Mouse (Mus musculus) liver, embryonic 13.5 days (tissue): ENCODE results near the gene Gm4450. TPM values are rescaled to one million over a fixed set of nuclear protein-coding genes. Genes with fewer than 3 reads are reported as not detected.
A peak's percentile ranks its signal among the peaks of the same experiment; 100 is the strongest.
"Not testable (repeated sequence)": the region's sequence is repeated elsewhere in the genome, so short reads cannot be mapped to it uniquely, and the experiment has no call there.

Experiments
- ATAC-seq: fragments of 200-750 bp; cut with Nextera tagmentation; 2 replicates; pipeline ENCODE4 v1.8.0; 2017; ENCODE audit warnings: low read depth, mild to moderate bottlenecking, moderate number of reproducible peaks, moderate library complexity
- DNase-seq: peaks from one replicate; pipeline ENCODE4 v3.0.0; 2022
- H3K27ac ChIP-seq: fragments of 300-500 bp; sonication (generic); 2 replicates; pipeline ENCODE4 v1.5.1; 2015; ENCODE audit warnings: moderate library complexity, mild to moderate bottlenecking, inconsistent platforms
- H3K27me3 ChIP-seq: fragments of 300-500 bp; sonication (generic); 2 replicates; pipeline ENCODE4 v1.6.1; 2015; ENCODE audit warnings: mild to moderate bottlenecking, inconsistent platforms
- H3K36me3 ChIP-seq: fragments of 300-500 bp; sonication (generic); 2 replicates; pipeline ENCODE4 v1.6.1; 2015; ENCODE audit warnings: mild to moderate bottlenecking, inconsistent platforms
- H3K4me1 ChIP-seq: fragments of 300-500 bp; sonication (generic); replicated peaks from 2 replicates; pipeline ENCODE4 v1.6.1; 2015; ENCODE audit warnings: inconsistent platforms
- H3K4me2 ChIP-seq: fragments of 300-500 bp; sonication (generic); 2 replicates; pipeline ENCODE4 v1.6.1; 2015; ENCODE audit warnings: inconsistent platforms, mild to moderate bottlenecking, moderate library complexity
- H3K4me3 ChIP-seq: fragments of 300-500 bp; sonication (generic); replicated peaks from 2 replicates; pipeline ENCODE4 v1.5.1; 2015; ENCODE audit warnings: mild to moderate bottlenecking, inconsistent platforms
- H3K9ac ChIP-seq: fragments of 300-500 bp; sonication (generic); 2 replicates; pipeline ENCODE4 v1.6.1; 2015; ENCODE audit warnings: mild to moderate bottlenecking, inconsistent platforms
- H3K9me3 ChIP-seq: fragments of 300-500 bp; sonication (generic); replicated peaks from 2 replicates; pipeline ENCODE4 v1.6.1; 2016; ENCODE audit warnings: inconsistent platforms
- WGBS: fragments of 180-500 bp; shearing (Covaris S2); methylation state at CpG from one replicate; pipeline ENCODE4 v1.1.7; 2015; ENCODE audit not compliant: insufficient replicate concordance; 5-methylcytosine and 5-hydroxymethylcytosine counted together
- polyA plus RNA-seq: library from polyadenylated mRNA; unstranded; fragments of >200 nt; fragmentation: Nextera tagmentation; extraction: Ambion mirVana; gene quantifications from 2 replicates; pipeline ENCODE4 v1.2.1, GENCODE M21; 2015

The Gm4450 gene
- polyA plus RNA-seq, 1 experiment from 2014 or later, result not detected

- Histone ChIP-seq H3K36me3 (no peaks in the 10 kb centered on the region), H3K9ac (no peak overlapping the region), H3K4me3 (no peak overlapping the region), H3K4me1 (peaks cover 23% of the 10 kb centered on the region), H3K4me2 (no peak overlapping the region), H3K9me3 (no peaks in the 10 kb centered on the region), H3K27me3 (no peaks in the 10 kb centered on the region), H3K27ac (no peak overlapping the region)
- ATAC-seq (no peak), DNase-seq (no peak)
- 32% methylated on average over 5 of the region's 5 CpGs for WGBS
Observed at GRCm38 (mm10) chr3:98416426-98417250, 40.3 kb downstream of the Gm4450 start.

- no peaks in the 10 kb centered on the region for H3K9me3 ChIP-seq
- H3K36me3 ChIP-seq, result no peaks in the 10 kb centered on the region
- ATAC-seq (no peak), DNase-seq (no peak)
- no peak overlapping the region for H3K4me2 ChIP-seq
- peaks cover 23% of the 10 kb centered on the region for H3K4me1 ChIP-seq
- 46% methylated on average over 3 of the region's 3 CpGs for WGBS
- H3K27ac ChIP-seq, result no peak overlapping the region
- H3K27me3 ChIP-seq, result no peaks in the 10 kb centered on the region
- H3K4me3 ChIP-seq, result no peak overlapping the region
- no peak overlapping the region for H3K9ac ChIP-seq
Observed at GRCm38 (mm10) chr3:98414296-98414695, 42.6 kb downstream of the Gm4450 start.

GRCm38 (mm10) chr3:98413733-98414132 lies 43.2 kb downstream of the Gm4450 start:
- Histone ChIP-seq H3K4me2 (no peak overlapping the region), H3K4me1 (peaks cover 23% of the 10 kb centered on the region), H3K9me3 (no peaks in the 10 kb centered on the region), H3K27me3 (no peaks in the 10 kb centered on the region), H3K4me3 (no peak overlapping the region), H3K9ac (no peak overlapping the region), H3K36me3 (no peaks in the 10 kb centered on the region), H3K27ac (no peak overlapping the region)
- ATAC-seq (no peak), DNase-seq (no peak)
- 64% methylated on average over 2 of the region's 2 CpGs for WGBS

GRCm38 (mm10) chr3:98410619-98411580 lies 46.0 kb downstream of the Gm4450 start:
- H3K9me3 ChIP-seq, H3K27me3 ChIP-seq, H3K4me3 ChIP-seq, H3K9ac ChIP-seq, ATAC-seq, H3K36me3 ChIP-seq, H3K4me1 ChIP-seq, H3K27ac ChIP-seq, H3K4me2 ChIP-seq, DNase-seq: not testable (repeated sequence)
- 75% methylated on average over 16 of the region's 27 CpGs for WGBS

GRCm38 (mm10) chr3:98407261-98407780 lies 49.6 kb downstream of the Gm4450 start:
- H3K27me3 ChIP-seq, H3K27ac ChIP-seq, H3K4me2 ChIP-seq, DNase-seq, H3K36me3 ChIP-seq, H3K4me3 ChIP-seq, H3K9ac ChIP-seq, H3K4me1 ChIP-seq, H3K9me3 ChIP-seq: not testable (repeated sequence)
- ATAC-seq, result 0 out of 2 replicates have a peak, but pooled peaks have one; percentile 57
- 41% methylated on average over 5 of the region's 5 CpGs for WGBS

- DNase-seq, H3K4me2 ChIP-seq, H3K27me3 ChIP-seq, H3K4me3 ChIP-seq, ATAC-seq, H3K27ac ChIP-seq, H3K9me3 ChIP-seq, H3K4me1 ChIP-seq, H3K36me3 ChIP-seq, H3K9ac ChIP-seq: not testable (repeated sequence)
- WGBS, result 64% methylated on average over 12 of the region's 12 CpGs
Observed at GRCm38 (mm10) chr3:98406569-98407144, 50.3 kb downstream of the Gm4450 start.

- H3K27me3 ChIP-seq, H3K4me2 ChIP-seq, H3K4me1 ChIP-seq, H3K36me3 ChIP-seq, DNase-seq, H3K4me3 ChIP-seq, ATAC-seq, H3K27ac ChIP-seq, H3K9me3 ChIP-seq, H3K9ac ChIP-seq: not testable (repeated sequence)
- 74% methylated on average over 6 of the region's 6 CpGs for WGBS
Observed at GRCm38 (mm10) chr3:98405877-98406276, 51.0 kb downstream of the Gm4450 start.

GRCm38 (mm10) chr3:98404268-98404895 lies 52.5 kb downstream of the Gm4450 start:
- H3K9me3 ChIP-seq, H3K9ac ChIP-seq, H3K4me3 ChIP-seq, H3K36me3 ChIP-seq, H3K27me3 ChIP-seq, ATAC-seq, H3K4me1 ChIP-seq, DNase-seq, H3K4me2 ChIP-seq, H3K27ac ChIP-seq: not testable (repeated sequence)
- 77% methylated on average over 9 of the region's 9 CpGs for WGBS

Other genes with a start within 250 kb of the Gm4450 start
- gene Reg4, start 235.0 kb downstream of the Gm4450 start, polyA plus RNA-seq, result not detected in 2 replicates
- 41.9 and 42.6 TPM in 2 replicates for gene Hmgcs2, start 176.7 kb downstream of the Gm4450 start, polyA plus RNA-seq
- 305 and 316 TPM in 2 replicates for gene Phgdh, start 117.1 kb downstream of the Gm4450 start, polyA plus RNA-seq
- gene Zfp697, start 74.7 kb downstream of the Gm4450 start, polyA plus RNA-seq, result 2.0 and 2.8 TPM in 2 replicates
- 0.17 and 0.31 TPM in 2 replicates for gene Hsd3b4, start 53.4 kb upstream of the Gm4450 start, polyA plus RNA-seq
- gene Gm10681, start 131.7 kb upstream of the Gm4450 start, polyA plus RNA-seq, result 0.17 and 0.31 TPM in 2 replicates
- 0.08 TPM in 1 of 2 replicates, not detected in the other for gene Hsd3b5, start 173.1 kb upstream of the Gm4450 start, polyA plus RNA-seq